In the genomic region with DNA sequence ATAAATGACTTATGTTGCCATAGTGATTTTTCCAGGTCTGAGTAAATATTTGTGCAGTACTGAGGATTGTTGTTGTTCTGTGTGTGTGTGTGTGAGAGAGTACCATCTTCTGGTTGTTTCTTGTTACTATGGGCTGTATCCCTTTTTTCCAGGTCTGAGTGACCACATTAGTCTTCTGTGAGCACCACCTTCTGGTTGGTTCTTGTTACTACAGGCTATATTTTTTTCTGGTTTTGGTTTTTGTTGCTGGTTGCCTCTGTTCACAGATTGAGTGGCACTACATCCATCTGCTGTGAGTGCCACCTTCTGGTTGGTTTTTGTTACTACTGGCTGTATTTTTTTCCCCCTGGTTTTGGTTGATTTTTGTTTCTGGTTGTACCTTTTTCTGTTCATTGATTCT, we compare ENCODE assay signal across 10 mouse cellular contexts. TPM values are rescaled to one million over a fixed set of nuclear protein-coding genes. Genes with fewer than 3 reads are reported as not detected.
DNase-seq lines count a peak whose midpoint lies in the region; ATAC-seq lines count a peak whose summit lies in the region.
"Had no signal": no experiment of that assay in that cellular context is flagged by ENCODE, and none has a peak within 500 bp of the region (broad histone marks: within the 10 kb centered on the region; RNA-seq: fewer than 3 reads in every experiment).

No protein-coding gene starts in this region.

- no peaks in the 10 kb centered on the region for H3K4me1 ChIP-seq in embryonic facial prominence, embryonic 14.5 days (ENCODE audit: control insufficient read depth, insufficient read depth, low read length)
- H3K4me1 ChIP-seq in forebrain, embryonic 13.5 days, result no peaks in the 10 kb centered on the region
- H3K4me1 ChIP-seq: embryonic facial prominence, embryonic 15.5 days; limb, embryonic 13.5 days had no signal

- no peak overlapping the region for H3K27ac ChIP-seq in embryonic facial prominence, embryonic 14.5 days (replicated peaks; ENCODE audit: low read depth, low read length)
- H3K27ac ChIP-seq in forebrain, embryonic 13.5 days, result no peak overlapping the region
- H3K27ac ChIP-seq: embryonic facial prominence, embryonic 15.5 days; limb, embryonic 13.5 days had no signal

- no peaks in the 10 kb centered on the region for H3K9me3 ChIP-seq in embryonic facial prominence, embryonic 14.5 days (ENCODE audit: control insufficient read depth, low read length)
- H3K9me3 ChIP-seq in forebrain, embryonic 13.5 days (replicated peaks), result no peaks in the 10 kb centered on the region
- H3K9me3 ChIP-seq: embryonic facial prominence, embryonic 15.5 days; limb, embryonic 13.5 days had no signal

- no peak overlapping the region for H3K9ac ChIP-seq in embryonic facial prominence, embryonic 14.5 days (ENCODE audit: low read depth, low read length)
- H3K9ac ChIP-seq in forebrain, embryonic 13.5 days, result no peak overlapping the region
- H3K9ac ChIP-seq: embryonic facial prominence, embryonic 15.5 days; limb, embryonic 13.5 days had no signal

- no peak overlapping the region for H3K4me2 ChIP-seq in embryonic facial prominence, embryonic 14.5 days (ENCODE audit: low read depth, low read length)
- H3K4me2 ChIP-seq in forebrain, embryonic 13.5 days, result no peak overlapping the region
- H3K4me2 ChIP-seq: embryonic facial prominence, embryonic 15.5 days; limb, embryonic 13.5 days had no signal

- no peak overlapping the region for H3K4me3 ChIP-seq in embryonic facial prominence, embryonic 14.5 days (ENCODE audit: low read depth, low read length)
- H3K4me3 ChIP-seq in forebrain, embryonic 13.5 days, result no peak overlapping the region
- H3K4me3 ChIP-seq: embryonic facial prominence, embryonic 15.5 days; limb, embryonic 13.5 days had no signal

- peak; percentile 56 for DNase-seq in kidney, adult 11 months
- DNase-seq in kidney, adult 18-20 months, result no peak
- peak; percentile 68 for DNase-seq in adipocyte (ENCODE audit: low spot score)
- DNase-seq in embryonic facial prominence, embryonic 14.5 days (ENCODE audit: low spot score), result peak; percentile 9
- DNase-seq in lung, postnatal 25 days (ENCODE audit: low spot score), result peak; percentile 73
- no peak for DNase-seq in frontal cortex, postnatal 25 days (ENCODE audit: low spot score in 2 of 2)

- H3K27me3 ChIP-seq in embryonic facial prominence, embryonic 14.5 days (replicated peaks; ENCODE audit: control insufficient read depth, insufficient read depth, low read length), result no peaks in the 10 kb centered on the region
- H3K27me3 ChIP-seq in forebrain, embryonic 13.5 days, result no peaks in the 10 kb centered on the region
- H3K27me3 ChIP-seq: embryonic facial prominence, embryonic 15.5 days; limb, embryonic 13.5 days had no signal

- H3K36me3 ChIP-seq in embryonic facial prominence, embryonic 14.5 days (ENCODE audit: control insufficient read depth, insufficient read depth, low read length), result no peaks in the 10 kb centered on the region
- H3K36me3 ChIP-seq in forebrain, embryonic 13.5 days (ENCODE audit: poor library complexity, severe bottlenecking), result no peaks in the 10 kb centered on the region
- H3K36me3 ChIP-seq: embryonic facial prominence, embryonic 15.5 days; limb, embryonic 13.5 days had no signal

- peak; percentile 71 for ATAC-seq in CD4-positive, CD25-positive, alpha-beta regulatory T cell, adult 4 months
- no peak for ATAC-seq in embryonic facial prominence, embryonic 14.5 days (ENCODE audit: low read depth)
- ATAC-seq in forebrain, embryonic 13.5 days, result no peak

RNA-seq across cellular contexts. Expression of gene Mrpl40, which starts 18.1 kb away (rescaled TPM):
- polyA plus RNA-seq in CD4-positive, CD25-positive, alpha-beta regulatory T cell, adult 4 months (2017; shearing (Covaris generic)), result 10 to 100 TPM; 76.9 to 86.3 TPM
- 57.3 and 60.9 TPM in 2 replicates for polyA plus RNA-seq in embryonic facial prominence, embryonic 14.5 days (2014; fragmentation: Nextera tagmentation; extraction: Ambion mirVana)
- polyA plus RNA-seq in forebrain, embryonic 13.5 days (2015; fragmentation: Nextera tagmentation; extraction: Ambion mirVana), result 78.6 and 87.4 TPM in 2 replicates

RNA-seq across cellular contexts. Expression of gene Hira, which starts 18.3 kb away (rescaled TPM):
- polyA plus RNA-seq in CD4-positive, CD25-positive, alpha-beta regulatory T cell, adult 4 months (2017; shearing (Covaris generic)), result 10 to 100 TPM in 1 of 2 experiments, 1 to 10 TPM in 1; 8.5 to 11.4 TPM
- 10.8 and 14.7 TPM in 2 replicates for polyA plus RNA-seq in embryonic facial prominence, embryonic 14.5 days (2014; fragmentation: Nextera tagmentation; extraction: Ambion mirVana)
- polyA plus RNA-seq in forebrain, embryonic 13.5 days (2015; fragmentation: Nextera tagmentation; extraction: Ambion mirVana), result 21.4 and 25.8 TPM in 2 replicates

RNA-seq across cellular contexts. Expression of gene Gm28539, which starts 22.2 kb away (rescaled TPM):
- polyA plus RNA-seq in CD4-positive, CD25-positive, alpha-beta regulatory T cell, adult 4 months (2017; shearing (Covaris generic)), result not detected
- polyA plus RNA-seq in embryonic facial prominence, embryonic 14.5 days (2014; fragmentation: Nextera tagmentation; extraction: Ambion mirVana), result not detected in 2 replicates
- not detected in 2 replicates for polyA plus RNA-seq in forebrain, embryonic 13.5 days (2015; fragmentation: Nextera tagmentation; extraction: Ambion mirVana)
- polyA plus RNA-seq: embryonic facial prominence, embryonic 15.5 days; limb, embryonic 13.5 days had no signal

RNA-seq across cellular contexts. Expression of gene 2510002D24Rik, which starts 22.2 kb away (rescaled TPM):
- 10 to 100 TPM; 85.2 to 98.8 TPM for polyA plus RNA-seq in CD4-positive, CD25-positive, alpha-beta regulatory T cell, adult 4 months (2017; shearing (Covaris generic))
- 20.1 and 22.2 TPM in 2 replicates for polyA plus RNA-seq in embryonic facial prominence, embryonic 14.5 days (2014; fragmentation: Nextera tagmentation; extraction: Ambion mirVana)
- 26.1 and 29.6 TPM in 2 replicates for polyA plus RNA-seq in forebrain, embryonic 13.5 days (2015; fragmentation: Nextera tagmentation; extraction: Ambion mirVana)

RNA-seq across cellular contexts. Expression of gene Cdc45, which starts 46.8 kb away (rescaled TPM):
- polyA plus RNA-seq in CD4-positive, CD25-positive, alpha-beta regulatory T cell, adult 4 months (2017; shearing (Covaris generic)), result 1 to 10 TPM; 5.8 to 9.4 TPM
- 34.5 and 37.8 TPM in 2 replicates for polyA plus RNA-seq in embryonic facial prominence, embryonic 14.5 days (2014; fragmentation: Nextera tagmentation; extraction: Ambion mirVana)
- polyA plus RNA-seq in forebrain, embryonic 13.5 days (2015; fragmentation: Nextera tagmentation; extraction: Ambion mirVana), result 48.7 and 51.3 TPM in 2 replicates

Comparison
In these comparisons a context has a peak if more than half of its experiments do, and no peak if none do; other contexts are left out.
1. DNase-seq: peak in kidney, adult 11 months (single experiment), adipocyte (single experiment), embryonic facial prominence, embryonic 14.5 days (single experiment) and lung, postnatal 25 days (single experiment); none in kidney, adult 18-20 months (single experiment) and frontal cortex, postnatal 25 days (0 of 2).